Mouse (Mus musculus) lung, postnatal 0 days (tissue): ENCODE measurements at regions not wholly inside any gene's neighbourhood (a gene's known extent, or its start where the extent isn't known, plus 50 kb on each side); places are given as distances from the start of the nearest gene placed in this dataset.
"Not testable (repeated sequence)": the region's sequence is repeated elsewhere in the genome, so short reads cannot be mapped to it uniquely, and the experiment has no call there.

Source experiments
- CTCF ChIP-seq: IDR thresholded peaks from 2 replicates; pipeline ENCODE4 v1.5.1; 2016; ENCODE audit warnings: antibody characterized with exemption, mild to moderate bottlenecking
- EP300 ChIP-seq: IDR thresholded peaks from 2 replicates; pipeline ENCODE4 v1.6.1; 2016; ENCODE audit warnings: antibody characterized with exemption, mild to moderate bottlenecking, control low read depth

DNA sequence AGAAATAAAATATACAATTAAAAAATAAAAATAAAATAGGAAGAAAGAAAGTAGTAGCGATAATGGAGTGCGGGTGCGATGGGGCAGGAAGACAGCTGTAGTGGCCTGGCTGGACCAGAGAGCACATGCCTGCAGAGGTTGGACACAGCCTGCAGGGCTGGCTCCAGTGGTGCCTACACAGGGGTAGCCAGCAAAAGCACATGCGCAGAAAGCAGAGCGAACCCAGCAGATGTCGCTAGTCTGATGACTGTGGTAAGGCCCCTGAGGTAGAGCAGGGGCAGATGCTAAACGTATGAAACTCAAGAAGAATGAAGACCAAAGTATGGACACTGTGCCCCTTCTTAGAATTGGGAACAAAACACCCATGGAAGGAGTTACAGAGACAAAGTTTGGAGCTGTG lies 101.3 kb upstream of the Syn3 start:
- not testable (repeated sequence) for TF ChIP-seq CTCF, EP300
